Mouse (Mus musculus) layer of hippocampus, postnatal 14 days (tissue): ENCODE measurements around the gene Ap1s1. TPM values are rescaled to one million over a fixed set of nuclear protein-coding genes. Genes with fewer than 3 reads are reported as not detected.

Experiments
- DNase-seq, 2 experiments: peaks; one replicate each; pipeline ENCODE4 v3.0.0; 2021 to 2022; ENCODE audit warnings: low spot score in 2 of 2, mixed read lengths in 1 of 2
- long read RNA-seq, 2 experiments: library from polyadenylated mRNA; stranded (forward); transcript quantifications; one replicate each; pipeline ENCODE4 v2.0.0; 2021
- total RNA-seq, 2 experiments: library from RNA; stranded (reverse); gene quantifications; 2 replicates each; pipeline ENCODE4 v1.2.3; 2021

Ap1s1 gene
- 100 to 1,000 TPM; 231 to 235 TPM for total RNA-seq
- long read RNA-seq, experiment 1, transcript Ap1s1-201 (5 exons, 1,353 nt), result major isoform, 242 of 262 reads
- long read RNA-seq, experiment 1, partial matches to known transcripts, result 4 of 262 reads
- long read RNA-seq, experiment 1, other reads (novel, unspliced or antisense), result 15 of 262 reads
- long read RNA-seq, experiment 2, transcript Ap1s1-201 (5 exons, 1,353 nt), result major isoform, 352 of 387 reads
- long read RNA-seq, experiment 2, transcript Ap1s1-203 (4 exons, 483 nt), result minor isoform, 5 of 387 reads
- long read RNA-seq, experiment 2, partial matches to known transcripts, result 20 of 387 reads
- long read RNA-seq, experiment 2, other reads (novel, unspliced or antisense), result 7 of 387 reads

DNA sequence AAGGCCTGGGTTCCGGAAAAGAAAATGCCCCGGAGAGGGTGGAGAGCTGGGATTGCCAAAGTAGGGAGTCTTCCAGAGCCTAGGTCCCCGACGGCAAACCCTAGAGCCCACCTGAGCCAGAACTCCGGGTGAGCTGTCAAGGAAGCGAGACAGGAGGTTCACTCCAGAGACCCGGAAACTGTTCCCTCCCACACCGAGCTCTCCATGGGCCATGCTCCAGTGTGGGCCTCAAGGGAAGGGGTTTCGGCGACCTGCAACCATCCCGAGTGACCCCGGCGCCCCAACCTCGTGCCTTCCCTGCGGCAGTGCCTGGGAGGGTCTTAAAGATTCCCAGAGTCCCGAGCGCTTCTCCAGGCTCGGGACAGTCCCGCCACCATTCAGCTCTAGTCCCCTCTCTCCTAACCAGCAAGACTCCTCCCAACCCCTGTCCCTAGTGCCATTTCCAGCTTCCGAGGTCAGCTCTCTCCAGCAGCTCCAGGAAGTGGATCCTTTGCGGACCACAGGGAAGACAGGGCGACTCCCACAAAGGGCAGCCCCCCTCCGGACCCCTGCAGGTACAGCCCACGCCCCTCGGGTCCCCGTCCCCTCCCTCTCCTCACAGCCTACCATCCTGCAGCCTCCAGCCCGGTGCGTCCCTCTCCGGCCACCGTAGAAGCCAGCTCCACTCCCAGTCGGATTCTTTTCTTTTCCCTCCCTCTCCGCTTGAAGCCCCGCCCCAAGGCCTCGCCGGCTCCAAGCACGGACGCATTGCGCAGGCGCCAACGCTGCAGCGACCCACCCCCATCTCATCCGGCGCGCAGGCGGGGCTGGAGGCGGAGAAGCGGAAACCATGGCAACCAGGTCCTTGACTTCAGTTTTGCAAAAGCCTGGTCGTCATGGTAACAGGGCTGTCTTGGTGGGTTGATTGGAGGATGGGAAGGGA lies at the start of gene Ap1s1:
TSS of gene Ap1s1 (minus strand) at position 734 of the 922 bp plus-strand sequence.
- peak; percentile 96 to 98 for DNase-seq

DNA sequence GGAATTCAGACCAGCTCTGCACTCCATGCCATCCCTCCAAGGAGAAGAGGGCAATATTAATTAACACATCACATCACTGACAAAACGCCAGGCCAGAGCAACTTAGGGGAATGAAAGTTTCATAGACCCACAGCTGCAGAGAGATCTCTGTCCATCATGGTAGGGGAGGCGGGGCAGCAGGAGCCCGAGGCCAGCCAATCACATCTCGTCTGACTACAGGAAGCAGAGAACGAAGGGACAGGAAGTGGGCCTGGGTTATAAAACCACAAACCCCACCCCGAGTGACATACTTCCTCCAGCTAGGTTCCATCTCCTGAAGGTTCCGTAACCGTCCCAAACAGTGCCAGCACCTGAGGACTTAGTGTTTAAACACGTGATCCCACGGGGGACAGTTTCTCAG lies 49.2 kb upstream of the Ap1s1 start:
- no peak for DNase-seq

DNA sequence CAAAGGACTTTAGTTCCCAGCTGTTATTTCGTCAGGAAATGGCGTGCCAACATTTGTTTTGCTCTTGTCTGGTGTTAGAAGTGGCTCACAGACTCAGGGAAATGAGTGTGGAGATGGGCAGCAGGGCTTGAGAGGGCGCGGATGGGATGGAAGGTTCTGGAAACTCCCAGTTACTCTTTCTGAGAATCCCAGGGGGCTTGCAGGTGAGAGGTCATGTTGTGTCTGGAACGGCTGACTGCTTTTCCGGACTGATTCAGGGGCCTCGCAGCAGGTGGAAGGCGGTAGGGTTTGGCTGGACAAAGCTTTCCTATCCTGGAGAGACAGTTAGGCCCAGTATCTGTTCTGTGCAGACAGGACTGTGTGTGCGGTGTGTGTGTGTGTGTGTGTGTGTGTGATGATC lies 47.8 kb upstream of the Ap1s1 start:
- DNase-seq, result no peak

DNA sequence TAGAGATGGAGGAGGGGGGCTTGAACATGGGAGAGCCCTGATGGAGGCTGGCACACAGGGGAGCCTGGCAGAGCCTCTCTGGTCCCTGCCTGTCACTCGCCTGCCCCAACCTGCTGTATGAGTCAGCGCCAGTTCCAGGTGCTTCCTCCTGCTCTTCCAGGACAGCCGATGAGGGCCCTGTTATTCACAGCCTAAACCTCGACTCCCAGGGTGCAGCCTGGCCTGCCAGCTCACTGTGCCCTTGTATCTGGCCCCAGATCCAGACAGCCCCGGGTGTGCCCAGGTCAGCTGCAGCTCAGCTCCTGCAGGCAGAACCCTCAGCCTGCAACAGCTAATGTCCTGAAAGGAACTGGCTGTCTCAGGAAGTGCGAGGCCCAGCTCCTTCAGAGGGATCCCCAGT lies 45.6 kb upstream of the Ap1s1 start:
- DNase-seq, result no peak

DNA sequence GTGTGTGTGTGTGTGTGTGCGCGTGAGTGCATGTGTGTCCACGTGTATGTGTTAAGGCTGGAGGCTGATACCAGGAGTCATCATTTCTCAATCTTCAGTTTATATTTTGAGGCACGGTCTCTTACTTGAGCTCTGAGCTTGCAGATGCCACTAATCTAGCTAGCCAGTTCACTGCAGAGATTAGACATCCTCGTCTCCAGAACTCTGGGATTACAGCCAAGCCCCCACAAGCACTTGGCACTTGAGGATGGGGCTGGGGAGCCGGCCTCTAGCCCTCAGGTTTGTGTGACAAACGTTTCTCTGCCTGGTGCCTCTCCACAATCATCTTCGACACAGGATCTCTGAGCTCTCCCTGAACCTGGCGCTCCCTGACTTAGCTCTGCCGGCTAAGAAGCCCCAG lies 44.9 kb upstream of the Ap1s1 start:
- no peak for DNase-seq

DNA sequence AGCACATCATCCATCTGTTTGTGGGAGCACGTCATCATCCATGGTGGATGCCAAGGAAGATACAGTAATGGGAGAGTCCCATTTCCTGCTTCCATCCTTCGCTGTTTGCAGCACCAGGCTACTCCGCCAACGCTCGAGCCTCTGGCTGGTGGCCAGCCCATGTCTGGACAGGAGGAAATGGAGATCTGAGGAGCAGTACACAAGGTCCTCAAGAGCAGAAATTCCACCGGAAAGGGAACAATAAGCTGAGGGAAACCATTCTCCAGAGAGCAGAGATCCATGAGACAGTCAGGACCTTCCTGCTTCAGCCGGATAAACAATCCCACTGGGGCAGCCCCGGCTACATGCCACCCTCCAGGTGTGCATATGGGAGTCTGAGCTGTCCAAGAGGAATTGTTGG lies 41.5 kb upstream of the Ap1s1 start:
- DNase-seq, result no peak

DNA sequence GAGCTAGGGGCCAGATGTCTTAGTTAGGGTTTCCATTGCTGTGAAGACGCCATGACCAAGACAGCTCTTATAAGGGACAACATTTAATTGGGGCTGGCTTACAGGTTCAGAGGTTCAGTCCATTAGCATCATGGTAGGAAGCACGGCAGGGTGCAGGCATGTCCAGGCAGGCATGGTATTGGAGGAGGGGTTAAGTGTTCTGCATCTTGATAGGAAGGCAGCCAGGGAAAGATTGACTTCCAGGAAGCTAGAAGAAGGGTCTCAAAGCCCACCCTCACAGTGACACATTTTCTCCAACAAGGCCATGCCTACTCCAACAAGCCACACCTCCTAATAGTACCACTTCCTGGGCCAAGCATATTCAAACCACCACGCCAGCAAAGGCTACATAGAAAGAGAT lies 39.8 kb upstream of the Ap1s1 start:
- no peak for DNase-seq

DNA sequence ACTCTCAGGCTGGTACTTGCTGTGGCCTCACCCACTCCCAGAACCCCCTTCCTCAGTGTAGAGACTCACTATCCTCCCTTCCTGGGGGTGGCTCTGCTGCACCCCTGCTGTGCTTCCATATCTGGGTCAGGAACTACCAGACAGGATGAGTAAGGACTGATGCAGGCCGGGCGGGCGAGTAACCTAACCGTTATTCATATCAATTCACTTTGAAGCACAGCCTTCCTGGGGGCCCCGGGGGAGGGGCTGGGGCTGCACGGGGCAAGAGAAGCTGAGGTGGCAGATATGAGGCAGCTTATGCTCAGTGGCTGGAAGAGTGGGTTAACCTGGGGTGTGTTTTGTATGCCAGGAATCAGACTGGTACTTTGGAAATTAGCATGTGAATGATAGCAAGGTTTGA lies 39.1 kb upstream of the Ap1s1 start:
- no peak for DNase-seq

DNA sequence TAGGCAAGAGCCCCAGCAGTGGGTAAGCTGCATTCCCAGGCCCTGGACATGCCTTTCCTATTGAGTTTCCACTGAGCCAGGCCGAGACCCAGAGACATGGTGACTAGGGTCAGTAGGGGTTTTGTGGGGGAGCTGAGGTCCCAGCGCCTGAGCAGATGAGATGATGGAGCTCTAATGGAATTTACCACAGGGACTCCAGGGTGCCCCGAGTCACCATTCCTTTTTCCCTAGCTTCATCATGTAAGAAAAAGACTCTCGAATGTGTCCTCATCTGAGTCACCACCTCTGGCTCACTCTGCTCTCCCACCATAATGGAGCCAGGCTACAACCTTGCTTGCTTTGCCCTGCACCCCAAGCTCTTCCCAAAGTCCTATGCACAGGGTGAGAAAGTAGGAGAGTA lies 37.1 kb upstream of the Ap1s1 start:
- DNase-seq, result no peak

DNA sequence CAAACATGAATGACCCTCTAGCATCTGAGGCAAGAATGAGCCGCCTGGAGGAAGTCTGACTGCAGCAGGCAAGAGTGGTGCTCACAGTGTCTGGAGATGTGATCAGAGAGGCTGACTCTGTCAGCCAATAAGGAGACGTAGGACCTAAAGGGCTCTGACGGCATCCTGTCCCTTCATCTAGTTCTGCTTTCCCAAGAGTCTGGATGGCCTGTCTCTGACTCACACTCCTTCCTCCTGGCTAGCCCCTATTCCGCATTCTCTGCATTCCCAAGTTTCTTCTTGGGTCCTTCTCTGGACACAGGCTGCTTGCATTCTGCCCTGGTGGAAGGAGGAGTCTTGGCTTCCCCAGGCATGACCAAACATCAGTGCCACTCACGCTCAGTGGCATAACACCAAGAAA lies 33.9 kb upstream of the Ap1s1 start:
- DNase-seq, result no peak

DNA sequence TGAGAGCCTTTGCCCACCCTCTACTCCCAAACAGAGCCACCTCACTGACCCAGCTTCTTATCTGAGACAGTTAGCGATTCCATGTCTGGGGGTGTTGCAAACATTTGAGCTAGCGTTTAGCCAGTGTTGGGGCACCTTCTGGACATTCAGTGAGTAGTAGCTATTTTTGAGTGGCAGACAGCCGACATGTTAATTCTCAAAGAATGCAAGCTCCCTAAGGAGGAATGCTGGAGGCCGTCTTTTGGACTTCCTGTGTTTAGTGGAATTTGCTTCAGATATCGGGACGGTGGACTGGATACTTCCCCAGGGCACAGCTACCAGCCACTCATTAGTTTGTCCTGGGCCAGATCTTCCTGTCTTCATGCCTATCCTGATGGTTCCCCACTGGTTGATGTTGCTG lies 32.7 kb upstream of the Ap1s1 start:
- DNase-seq, result no peak

DNA sequence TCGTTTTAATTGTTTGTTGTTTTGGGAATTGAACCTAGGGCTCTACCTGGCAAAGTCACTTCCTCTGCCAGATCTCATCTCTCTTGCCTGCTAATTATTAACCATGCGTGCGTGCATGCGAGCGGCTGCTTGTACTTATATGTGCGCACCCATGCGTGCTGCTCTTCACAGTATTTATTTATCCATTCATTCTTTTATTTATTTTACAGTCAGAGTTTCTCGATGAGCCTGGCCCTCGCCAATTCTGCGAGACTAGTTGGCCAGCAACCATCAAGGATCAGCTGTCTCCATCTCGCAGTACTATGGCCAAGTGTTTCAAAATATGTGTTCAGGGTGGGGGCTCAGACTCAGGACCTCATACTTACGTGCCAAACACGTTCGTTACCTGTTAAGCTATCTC lies 32.1 kb upstream of the Ap1s1 start:
- no peak for DNase-seq

DNA sequence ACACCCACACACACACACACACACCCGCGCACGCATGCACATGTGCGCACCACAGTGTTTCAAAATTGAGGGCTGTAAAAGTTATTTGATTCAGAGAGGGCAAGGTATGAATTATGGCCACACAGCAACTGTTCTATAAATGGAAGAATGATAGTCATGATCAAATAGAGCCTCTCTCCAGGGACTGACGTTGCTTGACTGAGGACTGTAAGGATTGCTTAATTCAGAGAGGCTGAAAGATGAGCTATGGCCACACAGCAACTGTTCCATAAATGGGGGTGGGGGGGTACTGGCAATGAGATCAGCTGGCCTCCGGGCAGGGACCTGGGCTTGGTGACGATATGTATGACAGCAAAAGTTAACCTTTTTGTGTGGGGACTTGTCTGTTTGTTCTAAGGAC lies 31.3 kb upstream of the Ap1s1 start:
- no peak for DNase-seq

DNA sequence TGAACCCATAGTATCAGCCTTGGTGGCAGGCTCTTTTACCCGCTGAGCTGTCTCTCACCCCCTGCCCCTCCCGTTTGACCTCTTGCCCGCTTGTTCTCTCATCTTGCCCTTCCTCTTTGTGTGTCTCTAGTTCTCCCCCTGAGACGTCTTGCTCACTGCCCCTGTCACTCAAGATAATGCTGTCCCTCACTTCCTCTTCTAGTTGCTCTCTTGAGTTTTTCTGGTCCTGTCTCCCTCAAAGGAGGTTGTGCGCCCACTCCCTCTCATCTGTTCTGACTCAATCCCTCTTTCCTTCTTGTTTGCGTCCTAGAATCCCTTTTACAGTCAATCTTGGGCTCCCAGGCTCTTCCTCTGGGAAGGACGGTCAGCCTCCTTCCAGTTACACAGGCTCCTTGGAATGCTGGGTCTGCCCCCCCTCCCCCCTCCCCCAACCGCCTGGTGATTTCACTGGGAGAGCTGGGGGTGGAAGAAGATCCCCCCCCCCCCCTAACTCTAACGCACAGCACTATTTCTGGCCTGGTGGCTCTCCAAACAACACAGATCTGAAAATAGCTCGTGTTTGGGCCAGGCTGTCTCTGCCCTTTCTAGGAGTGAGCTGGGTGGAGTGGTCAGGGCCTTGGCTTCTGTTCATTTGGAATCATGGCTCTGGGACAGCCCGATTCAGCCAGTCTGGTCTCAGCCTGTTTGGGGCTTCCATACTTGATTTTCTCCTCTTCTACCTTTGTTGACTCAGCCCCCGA lies 30.4 kb upstream of the Ap1s1 start:
- no peak for DNase-seq

DNA sequence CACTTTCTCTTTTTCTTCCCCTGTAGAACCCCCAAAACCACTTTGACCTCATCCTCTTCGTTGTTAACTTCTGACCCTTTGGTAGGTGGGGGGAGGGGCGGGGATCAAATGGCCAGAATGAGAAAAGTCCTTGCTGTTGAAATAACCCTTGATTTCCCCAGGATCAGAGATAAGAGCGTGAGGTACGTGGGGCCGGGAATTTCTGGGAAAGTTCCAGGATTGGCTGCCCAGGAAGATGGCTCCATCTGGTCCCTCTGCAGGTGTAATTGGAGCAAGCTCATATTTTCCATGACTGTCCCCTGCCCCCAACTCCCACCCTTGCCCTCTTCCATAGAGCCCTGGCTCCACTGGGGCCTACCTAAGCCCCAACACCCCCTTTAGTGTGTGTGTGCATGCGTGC lies 29.8 kb upstream of the Ap1s1 start:
- DNase-seq, result no peak

DNA sequence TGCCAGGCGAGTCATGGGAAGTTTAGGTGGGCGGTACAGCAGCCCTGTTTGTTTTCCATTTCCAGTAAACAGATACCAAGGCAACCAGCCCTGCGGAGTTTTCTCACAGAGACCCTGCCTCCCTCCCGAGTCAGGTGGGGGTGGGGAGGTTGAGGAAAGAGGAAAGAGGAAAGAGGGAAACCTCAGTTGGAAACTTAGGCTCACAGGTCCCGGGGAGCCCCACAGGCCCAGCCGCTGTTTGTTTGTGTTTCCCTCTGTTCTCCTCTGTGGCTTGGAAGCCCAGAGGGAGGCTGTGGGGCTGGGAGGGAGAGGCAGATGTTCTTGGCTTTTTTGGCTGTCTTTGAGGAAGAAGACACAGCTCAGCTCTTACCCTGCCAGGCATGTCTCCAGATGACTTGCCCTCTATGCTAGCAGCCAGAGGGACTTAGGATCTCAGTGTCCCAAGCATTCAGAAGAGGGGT lies 28.3 kb upstream of the Ap1s1 start:
- no peak for DNase-seq

DNA sequence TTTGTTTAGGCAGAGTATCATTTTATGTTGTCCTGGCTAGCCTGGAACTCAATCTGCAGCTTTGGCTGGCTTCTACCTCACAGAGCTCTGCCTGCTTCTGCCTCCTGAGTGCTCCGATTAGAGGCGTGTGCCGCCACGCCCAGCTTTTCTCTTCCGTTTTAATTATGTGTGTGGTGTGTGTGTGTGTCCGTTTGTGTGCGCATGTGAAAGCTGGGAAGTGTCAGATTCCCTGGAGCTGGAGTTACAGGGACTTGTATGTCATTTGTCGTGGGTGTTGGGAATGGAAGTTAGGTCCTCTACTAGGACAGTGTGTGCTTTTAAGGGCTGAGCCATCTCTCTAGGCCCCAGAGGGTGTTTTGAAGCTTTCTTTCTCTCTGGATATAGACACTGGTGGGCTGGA lies 27.2 kb upstream of the Ap1s1 start:
- no peak for DNase-seq

DNA sequence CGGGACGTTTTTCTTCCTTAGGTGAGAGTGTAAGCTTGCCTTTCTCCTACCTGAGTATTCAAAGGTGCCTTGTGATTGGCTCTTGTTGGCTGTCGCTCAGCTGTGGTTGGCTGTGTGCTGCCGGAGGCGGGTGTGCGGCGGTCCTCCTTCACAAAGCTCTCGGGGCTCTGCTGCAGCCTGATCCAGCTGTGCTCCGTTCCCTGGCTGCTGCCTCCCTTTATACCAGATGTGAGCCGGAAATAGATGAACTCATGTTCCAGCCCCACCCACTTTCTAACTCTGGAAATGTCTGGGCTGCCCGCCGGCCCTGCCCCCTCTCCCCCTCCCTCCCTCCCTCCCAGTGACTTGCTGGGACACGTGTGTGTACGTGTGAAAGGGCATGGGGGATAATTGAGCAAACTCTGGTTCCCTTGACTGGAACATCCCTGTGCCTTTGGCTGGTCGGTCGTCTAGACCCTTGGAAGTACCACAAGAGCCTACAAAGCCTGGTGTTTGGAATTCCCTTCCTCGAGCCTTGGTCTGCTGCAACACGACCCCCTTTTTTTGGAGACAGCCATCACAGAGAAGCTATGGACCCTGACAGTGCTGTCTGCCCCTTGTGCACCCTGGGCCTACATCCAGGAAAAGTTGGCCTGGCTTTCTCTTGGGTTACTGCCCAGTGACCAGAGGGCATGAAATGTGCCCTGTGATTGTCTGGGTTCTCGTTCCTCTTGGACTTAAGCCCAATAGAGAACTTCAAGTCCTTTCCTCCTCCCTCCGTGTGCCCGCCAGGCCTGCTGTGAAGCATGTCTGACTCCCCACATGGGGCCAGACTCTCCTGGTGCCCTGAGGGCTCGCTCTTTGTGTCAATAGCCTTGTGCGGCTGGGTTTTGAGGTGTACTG lies 26.4 kb upstream of the Ap1s1 start, which contains the start of gene Serpine1:
TSS of gene Serpine1 (minus strand) at position 190 of the 882 bp plus-strand sequence.
- peak in 1 of 2 experiments; percentile 37 for DNase-seq

DNA sequence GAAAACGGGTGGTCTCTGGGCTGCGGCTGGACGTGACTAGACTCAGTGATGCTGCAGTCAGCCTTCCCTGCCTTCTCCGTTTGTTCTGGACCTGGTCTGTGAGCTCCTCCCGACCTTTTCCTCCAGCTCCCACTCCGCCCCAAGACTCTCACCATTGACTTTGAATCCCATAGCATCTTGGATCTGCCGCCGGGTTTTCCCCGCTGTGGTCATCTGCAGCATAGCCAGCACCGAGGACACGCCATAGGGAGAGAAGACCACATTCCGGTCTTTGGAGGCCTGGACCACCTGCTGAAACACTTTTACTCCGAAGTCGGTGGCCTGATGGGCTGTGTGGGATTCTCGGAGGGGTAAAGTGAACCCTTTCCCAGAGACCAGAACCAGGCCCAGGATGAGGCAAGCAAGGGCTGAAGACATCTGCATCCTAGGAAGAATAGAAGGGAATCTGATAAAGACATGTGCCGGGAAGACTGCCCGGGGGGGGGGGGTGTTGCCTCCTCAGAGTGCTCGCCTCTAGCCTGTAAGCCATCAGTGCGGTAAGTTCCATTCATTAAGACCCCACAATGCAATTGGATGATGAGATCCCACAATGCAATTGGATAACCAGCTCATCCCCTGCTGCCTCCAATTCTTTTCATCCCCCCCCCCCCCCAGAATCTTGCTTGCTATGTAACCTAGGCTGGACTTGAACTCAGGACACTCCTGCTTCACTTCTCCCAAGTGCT lies 25.1 kb upstream of the Ap1s1 start:
- no peak for DNase-seq

DNA sequence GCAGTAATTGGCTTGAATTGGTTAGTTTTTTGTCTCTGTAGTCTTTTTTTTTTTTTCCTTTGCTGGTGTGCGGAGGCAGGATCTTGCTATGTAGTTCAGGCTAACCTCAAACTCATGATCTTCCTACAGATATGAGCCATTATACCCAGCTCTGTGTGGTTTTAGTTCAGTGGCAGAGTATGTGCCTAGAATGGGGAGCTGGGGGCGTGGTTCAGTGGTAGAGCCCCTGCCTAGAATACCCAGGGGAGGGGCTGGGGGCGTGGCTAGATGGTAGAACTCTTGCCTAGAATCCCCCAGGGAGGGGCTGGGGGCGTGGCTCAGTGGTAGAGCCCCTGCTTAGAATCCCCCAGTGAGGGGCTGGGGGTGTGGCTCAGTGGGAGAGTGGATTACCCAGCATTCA lies 22.8 kb upstream of the Ap1s1 start:
- no peak for DNase-seq
